Mouse (Mus musculus) layer of hippocampus, adult 11-12 months (tissue): ENCODE data around the gene Pot1a.

Experiments
- DNase-seq: peaks from one replicate; pipeline ENCODE4 v3.0.0; 2022; ENCODE audit warnings: low spot score

Pot1a gene

DNA sequence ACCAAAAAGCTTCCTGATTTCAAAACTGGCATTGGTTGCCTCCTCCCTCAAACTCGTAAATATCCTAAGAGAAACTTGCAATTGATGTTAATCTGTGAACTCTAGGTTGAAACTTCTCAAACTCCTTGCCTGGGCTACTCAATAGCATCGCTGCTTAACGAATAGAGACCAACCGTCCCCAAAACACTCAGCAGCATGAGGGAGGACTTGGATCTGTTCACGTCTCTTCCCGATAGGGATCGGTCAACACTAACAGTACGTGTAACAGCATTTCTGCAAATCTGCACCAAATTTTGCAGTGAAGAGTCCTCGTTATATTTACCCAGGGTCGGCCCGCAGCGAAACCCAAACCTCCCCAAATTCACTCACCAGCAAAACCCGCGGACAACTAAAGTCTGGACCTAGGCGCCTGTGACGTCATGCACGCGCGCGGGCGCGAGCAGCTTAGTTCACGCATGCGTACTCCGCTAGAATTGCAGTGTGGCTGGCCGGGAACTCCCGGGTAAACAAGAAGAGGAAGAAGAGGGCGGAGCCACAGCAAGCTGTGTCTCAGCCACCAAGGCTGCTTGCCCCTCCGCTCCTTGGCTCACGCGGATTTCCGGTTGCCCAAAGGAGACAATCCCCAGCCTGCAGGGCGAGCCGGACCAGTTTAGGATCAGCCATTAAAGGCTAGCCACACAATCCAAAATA is at the start of gene Pot1a:
Gene Pot1a, minus strand, starts transcription at position 441 of the 690 bp plus-strand sequence.
- DNase-seq: peak; percentile 97

DNA sequence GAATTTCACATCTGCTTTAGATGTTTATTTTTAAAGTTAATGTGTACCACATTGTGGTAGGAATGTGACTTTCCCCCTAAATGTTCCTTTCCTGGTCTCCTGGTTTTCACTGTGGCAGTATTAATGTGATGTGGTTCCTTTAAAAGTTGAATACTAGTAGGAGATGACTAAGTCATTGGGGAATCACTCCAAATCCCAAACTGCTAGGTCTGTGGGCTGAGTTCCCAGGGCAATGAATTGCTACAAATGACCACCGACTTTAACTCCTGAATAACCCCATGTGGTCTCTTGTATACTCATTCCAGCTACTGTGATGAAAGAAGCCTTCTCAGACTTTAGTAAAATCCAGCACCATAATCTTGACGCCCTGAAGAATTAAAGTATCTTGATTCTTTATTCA is 27.2 kb upstream of the Pot1a start:
- no peak for DNase-seq

GRCm38 (mm10) chr6:25806021-25806420 is 3.0 kb downstream of the Pot1a start:
- DNase-seq: no peak

DNA sequence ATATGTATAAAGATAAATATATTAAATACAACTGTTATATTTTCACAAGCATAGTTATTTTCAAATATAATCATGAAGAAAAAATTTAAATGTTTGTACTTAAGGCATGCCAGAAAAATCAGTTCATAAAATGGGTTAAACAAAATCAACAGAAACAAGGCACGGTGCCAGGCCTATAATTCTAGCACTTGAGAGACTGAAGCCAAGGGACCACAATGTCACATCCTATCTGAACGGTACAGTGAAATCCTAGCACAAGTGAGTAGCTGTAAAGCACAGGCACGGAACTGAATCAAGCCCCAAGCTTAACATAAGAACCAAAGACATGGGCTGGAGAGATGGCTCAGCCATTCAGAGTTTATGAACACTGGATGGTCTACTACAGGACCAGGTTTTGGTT is 6.8 kb downstream of the Pot1a start:
- DNase-seq: no peak

- DNase-seq: no peak
Observed at GRCm38 (mm10) chr6:25801230-25801629, 7.8 kb downstream of the Pot1a start.

DNA sequence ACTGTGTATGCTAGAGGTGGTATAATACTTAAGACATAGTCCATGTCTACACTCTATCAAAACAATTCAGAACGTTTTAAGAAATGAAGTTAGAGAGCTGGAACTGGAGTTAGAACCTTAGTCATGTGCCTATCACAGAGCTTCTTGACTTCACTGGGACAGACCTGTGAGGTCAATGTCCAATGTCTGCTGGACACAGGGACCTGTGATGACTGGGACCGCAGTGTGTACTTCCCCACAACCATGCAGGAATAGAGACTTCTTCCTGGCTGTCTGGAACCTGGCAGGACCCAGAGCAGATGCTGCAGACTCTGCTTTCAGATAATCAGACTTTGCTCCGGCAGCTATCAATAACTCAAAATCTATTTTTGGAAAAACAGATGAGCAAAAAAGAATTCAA is 40.8 kb downstream of the Pot1a start:
- no peak for DNase-seq

- no peak for DNase-seq
Observed at GRCm38 (mm10) chr6:25767552-25767951, 41.5 kb downstream of the Pot1a start.

- DNase-seq: peak; percentile 57
Observed at GRCm38 (mm10) chr6:25767073-25767472, 42.0 kb downstream of the Pot1a start.

GRCm38 (mm10) chr6:25766283-25766682 is 42.8 kb downstream of the Pot1a start:
- no peak for DNase-seq

DNA sequence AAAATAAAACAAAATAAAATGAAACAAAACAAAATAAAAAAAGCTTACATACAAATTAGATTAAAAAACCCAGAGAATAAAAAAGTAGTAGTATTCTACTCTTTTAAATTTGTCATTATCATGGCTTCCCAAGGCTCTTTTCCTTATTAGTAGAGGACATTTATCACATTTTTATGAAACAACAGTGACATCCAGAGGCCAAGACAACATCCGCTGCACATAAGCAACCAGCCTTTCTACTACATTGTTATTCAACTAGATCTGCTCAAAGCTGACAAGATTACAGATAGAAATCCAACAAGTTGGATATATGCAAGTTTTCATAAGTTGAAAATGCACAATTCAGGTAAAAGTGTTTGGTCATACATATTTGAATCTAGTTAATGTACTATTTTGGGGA is 56.4 kb downstream of the Pot1a start:
- peak; percentile 13 for DNase-seq

- no peak for DNase-seq
Observed at GRCm38 (mm10) chr6:25736533-25736932, 72.5 kb downstream of the Pot1a start.

GRCm38 (mm10) chr6:25726560-25726959 is 82.5 kb downstream of the Pot1a start:
- DNase-seq: no peak

DNA sequence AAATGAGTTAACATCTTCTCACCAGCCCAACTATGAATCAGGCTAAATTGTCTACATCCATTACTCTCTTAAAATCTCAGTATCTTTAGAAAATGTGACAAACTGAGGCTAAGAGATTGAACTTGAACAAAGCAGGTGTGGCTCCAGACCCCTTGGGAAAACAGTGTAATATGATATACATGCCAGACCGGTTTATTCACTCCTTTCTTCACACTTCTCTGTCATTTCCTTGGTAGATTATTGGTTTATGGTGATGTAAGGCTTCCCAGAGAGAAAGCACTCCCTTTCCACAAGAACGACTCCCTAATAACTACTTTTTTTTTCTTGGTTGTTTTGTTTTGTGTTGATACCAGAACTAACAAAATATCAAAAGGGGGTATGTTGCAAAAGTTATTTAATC is 98.4 kb downstream of the Pot1a start:
- DNase-seq: no peak

DNA sequence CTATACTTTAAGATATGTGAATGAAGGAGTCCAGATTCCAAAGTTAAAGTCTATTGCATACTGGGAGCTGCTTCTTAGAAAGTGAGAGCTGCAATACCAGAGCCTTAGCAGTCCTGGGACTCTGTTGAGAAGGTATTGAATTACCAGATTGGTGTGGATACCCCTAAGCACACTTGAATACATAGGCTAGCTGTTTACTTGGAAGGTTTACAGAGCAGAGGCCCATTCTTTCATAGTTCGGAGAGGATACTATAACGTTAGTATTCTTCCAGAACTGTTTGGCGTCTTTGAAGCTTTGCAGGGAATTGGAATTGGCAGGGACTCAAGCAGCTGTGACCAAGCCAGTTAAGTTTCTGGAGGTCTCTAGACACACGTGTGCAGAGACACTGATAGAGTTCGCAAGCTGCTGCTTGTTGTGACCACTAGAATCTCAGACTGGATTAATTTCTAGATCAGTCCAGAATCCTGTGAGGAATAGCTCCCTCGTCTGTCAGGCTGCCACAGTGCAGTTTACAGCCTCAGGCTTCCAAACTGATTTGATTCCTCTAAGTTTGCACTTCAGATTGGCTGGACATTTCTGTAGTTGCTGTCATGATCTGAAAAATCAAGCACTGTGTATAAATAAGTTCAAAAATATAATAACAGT is 99.7 kb downstream of the Pot1a start:
- DNase-seq: peak; percentile 80

GRCm38 (mm10) chr6:25699956-25700355 is 109.1 kb downstream of the Pot1a start:
- DNase-seq: no peak
